Mouse (Mus musculus) ES-E14 (cell line): ENCODE results near the gene Pde4dip.

Experiments used
- HCFC1 ChIP-seq: IDR thresholded peaks from 2 replicates; pipeline ENCODE4 v1.6.1; 2012; ENCODE audit warnings: low read length, inconsistent platforms, borderline replicate concordance; ENCODE audit not compliant: insufficient read depth
- MAFK ChIP-seq: IDR thresholded peaks from 2 replicates; pipeline ENCODE4 v1.6.1; 2014; ENCODE audit warnings: mild to moderate bottlenecking, low read depth, low read length, inconsistent platforms; ENCODE audit not compliant: insufficient read depth

DNA sequence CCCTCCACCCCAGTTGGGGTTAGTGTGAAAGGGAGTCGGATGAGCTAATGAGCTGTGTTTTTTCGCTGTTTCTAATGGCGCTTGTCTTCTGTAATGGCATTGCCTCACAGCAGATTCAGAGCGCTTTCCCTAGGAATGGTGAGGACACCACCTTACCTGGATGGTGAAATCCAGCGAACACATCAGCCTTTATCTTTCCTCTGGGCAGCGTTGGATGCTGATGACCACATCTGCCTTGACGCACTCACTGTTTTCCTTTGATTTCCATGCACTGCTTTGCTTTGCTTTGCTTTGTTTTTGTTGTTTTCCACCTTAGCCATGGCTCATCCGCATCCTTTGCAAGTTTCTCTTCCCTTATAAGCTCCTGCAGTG, 42.3 kb upstream of the Pde4dip start:
- TF ChIP-seq MAFK (no peak), HCFC1 (no peak)
